Mouse (Mus musculus): Measurements from ENCODE around the gene Fam114a1. TPM values are rescaled to one million over a fixed set of nuclear protein-coding genes. Genes with fewer than 3 reads are reported as not detected.

Fam114a1 gene
- total RNA-seq, 1 experiment = 6.5 TPM

DNA sequence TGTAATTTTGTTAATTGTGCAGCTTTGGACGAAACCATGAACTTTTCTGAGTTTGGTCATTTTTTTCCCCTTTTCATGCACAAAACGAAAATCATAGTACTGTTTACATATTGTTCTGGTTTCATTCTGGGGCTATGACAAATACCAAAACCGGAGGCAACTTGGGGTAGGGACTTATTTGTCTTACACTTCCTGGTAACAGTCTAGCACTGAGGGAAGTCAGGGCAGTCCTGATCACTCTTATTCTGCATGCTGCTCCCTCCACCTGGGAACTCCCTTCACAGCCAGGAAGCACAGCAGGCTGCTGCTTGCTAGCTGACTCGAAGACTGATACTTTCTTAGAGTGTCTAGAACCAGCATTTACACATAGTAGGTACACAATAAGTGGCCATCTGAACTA is 103.4 kb downstream of the Fam114a1 start:
- TF ChIP-seq MAFK (IDR thresholded peaks at IDR 0.05; ENCODE audit: insufficient read depth, low read depth, low read length) = no peak
- no peak for TF ChIP-seq ZNF384 (IDR thresholded peaks at IDR 0.05; ENCODE audit: low read depth, low read length)
- TF ChIP-seq ZC3H11A (IDR thresholded peaks at IDR 0.05; ENCODE audit: borderline replicate concordance, low read depth, low read length) = no peak
- no peak for TF ChIP-seq CHD2 (IDR thresholded peaks at IDR 0.05; ENCODE audit: low read depth, low read length)
- TF ChIP-seq HCFC1 (IDR thresholded peaks at IDR 0.05; ENCODE audit: borderline replicate concordance, insufficient read depth, low read length) = no peak
- H3K36me3 ChIP-seq (ENCODE audit: control insufficient read depth, insufficient read depth, low read length, poor library complexity, severe bottlenecking) = no peaks in the 10 kb centered on the region
- no peak for DNase-seq (ENCODE audit: low read depth, low spot score)
- peaks cover 0 to 4% of the 10 kb centered on the region in 2 experiments; a peak in 1 of 4 replicates for H3K4me1 ChIP-seq (ENCODE audit: control insufficient read depth in 2 of 2, insufficient read depth in 2 of 2, low read length in 2 of 2, poor library complexity in 1 of 2)
- in situ Hi-C loops (cut with MboI; ENCODE audit: low sequenced_read_pairs in 2 of 2, unreplicated experiment in 2 of 2) = no loop called here
- H3K9ac ChIP-seq (ENCODE audit: insufficient read depth, low read depth, low read length, poor library complexity, severe bottlenecking) = no peak overlapping the region
- H3K9me3 ChIP-seq (ENCODE audit: control insufficient read depth, insufficient read depth, low read depth, low read length) = no peaks in the 10 kb centered on the region
- H3K27ac ChIP-seq (ENCODE audit: insufficient read depth, low read depth, low read length, poor library complexity, severe bottlenecking) = no peak overlapping the region
- H3K4me3 ChIP-seq (ENCODE audit: insufficient read depth in 1 of 2, low read depth in 1 of 2, low read length in 2 of 2, poor library complexity in 1 of 2, severe bottlenecking in 1 of 2) = no peak overlapping the region

DNA sequence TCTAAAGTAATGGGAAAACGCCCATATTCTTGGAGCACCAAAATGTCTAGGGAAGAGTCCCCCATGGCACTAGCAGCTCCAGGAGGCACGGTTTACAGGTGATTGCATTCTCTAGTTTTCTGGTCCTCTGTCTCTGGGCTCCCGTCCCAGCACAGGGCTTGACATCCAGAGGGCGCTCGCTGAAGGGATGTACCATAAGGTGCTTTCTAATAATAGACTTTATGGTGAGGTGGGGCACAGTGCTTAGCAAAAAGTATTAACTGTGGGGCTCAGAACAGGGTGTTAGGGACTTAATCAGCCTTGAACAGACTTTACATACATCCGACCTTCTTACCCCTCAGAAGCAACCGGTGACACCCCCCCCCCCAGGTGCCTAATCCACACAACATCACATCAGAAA is 104.8 kb downstream of the Fam114a1 start:
- Histone ChIP-seq H3K4me3 (ENCODE audit: insufficient read depth in 1 of 2, low read depth in 1 of 2, low read length in 2 of 2, poor library complexity in 1 of 2, severe bottlenecking in 1 of 2) (no peak overlapping the region), H3K9me3 (ENCODE audit: control insufficient read depth, insufficient read depth, low read depth, low read length) (no peaks in the 10 kb centered on the region), H3K4me1 (ENCODE audit: control insufficient read depth in 2 of 2, insufficient read depth in 2 of 2, low read length in 2 of 2, poor library complexity in 1 of 2) (peaks cover 0 to 4% of the 10 kb centered on the region in 2 experiments; a peak in 1 of 4 replicates), H3K36me3 (ENCODE audit: control insufficient read depth, insufficient read depth, low read length, poor library complexity, severe bottlenecking) (no peaks in the 10 kb centered on the region), H3K27ac (ENCODE audit: insufficient read depth, low read depth, low read length, poor library complexity, severe bottlenecking) (no peak overlapping the region), H3K9ac (ENCODE audit: insufficient read depth, low read depth, low read length, poor library complexity, severe bottlenecking) (no peak overlapping the region)
- no peak for TF ChIP-seq CHD2 (IDR thresholded peaks at IDR 0.05; ENCODE audit: low read depth, low read length)
- TF ChIP-seq MAFK (IDR thresholded peaks at IDR 0.05; ENCODE audit: insufficient read depth, low read depth, low read length) = no peak
- no peak for TF ChIP-seq ZNF384 (IDR thresholded peaks at IDR 0.05; ENCODE audit: low read depth, low read length)
- no peak for TF ChIP-seq ZC3H11A (IDR thresholded peaks at IDR 0.05; ENCODE audit: borderline replicate concordance, low read depth, low read length)
- no peak for TF ChIP-seq HCFC1 (IDR thresholded peaks at IDR 0.05; ENCODE audit: borderline replicate concordance, insufficient read depth, low read length)
- in situ Hi-C loops (cut with MboI; ENCODE audit: low sequenced_read_pairs in 2 of 2, unreplicated experiment in 2 of 2) = no loop called here
- no peak for DNase-seq (ENCODE audit: low read depth, low spot score)

DNA sequence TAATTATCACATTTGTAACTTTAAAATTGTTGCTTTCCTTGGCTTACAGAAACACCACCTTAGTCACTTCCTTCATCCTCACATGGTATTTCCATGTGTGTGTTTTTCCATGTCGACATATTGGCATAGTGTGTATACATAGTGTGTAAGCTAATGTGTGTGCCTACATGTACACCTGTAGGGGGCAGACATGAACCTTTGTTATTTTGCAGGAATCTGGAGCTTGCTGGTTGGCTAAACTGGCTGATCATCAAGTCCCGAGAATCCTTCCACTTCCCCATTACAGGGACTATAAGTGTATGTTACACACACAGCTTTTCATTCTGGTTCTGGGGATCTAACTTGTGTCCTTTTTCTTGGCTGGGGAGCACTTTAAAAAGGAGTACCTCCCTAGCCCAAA is 106.2 kb downstream of the Fam114a1 start:
- no peak for DNase-seq (ENCODE audit: low read depth, low spot score)
- no peak for TF ChIP-seq ZNF384 (IDR thresholded peaks at IDR 0.05; ENCODE audit: low read depth, low read length)
- TF ChIP-seq MAFK (IDR thresholded peaks at IDR 0.05; ENCODE audit: insufficient read depth, low read depth, low read length) = no peak
- TF ChIP-seq CHD2 (IDR thresholded peaks at IDR 0.05; ENCODE audit: low read depth, low read length) = no peak
- no peak for TF ChIP-seq HCFC1 (IDR thresholded peaks at IDR 0.05; ENCODE audit: borderline replicate concordance, insufficient read depth, low read length)
- TF ChIP-seq ZC3H11A (IDR thresholded peaks at IDR 0.05; ENCODE audit: borderline replicate concordance, low read depth, low read length) = no peak
- Histone ChIP-seq H3K4me1 (ENCODE audit: control insufficient read depth in 2 of 2, insufficient read depth in 2 of 2, low read length in 2 of 2, poor library complexity in 1 of 2) (peaks cover 0 to 4% of the 10 kb centered on the region in 2 experiments; a peak in 1 of 4 replicates), H3K4me3 (ENCODE audit: insufficient read depth in 1 of 2, low read depth in 1 of 2, low read length in 2 of 2, poor library complexity in 1 of 2, severe bottlenecking in 1 of 2) (no peak overlapping the region), H3K27ac (ENCODE audit: insufficient read depth, low read depth, low read length, poor library complexity, severe bottlenecking) (no peak overlapping the region), H3K9me3 (ENCODE audit: control insufficient read depth, insufficient read depth, low read depth, low read length) (no peaks in the 10 kb centered on the region), H3K36me3 (ENCODE audit: control insufficient read depth, insufficient read depth, low read length, poor library complexity, severe bottlenecking) (no peaks in the 10 kb centered on the region), H3K9ac (ENCODE audit: insufficient read depth, low read depth, low read length, poor library complexity, severe bottlenecking) (no peak overlapping the region)
- in situ Hi-C loops (cut with MboI; ENCODE audit: low sequenced_read_pairs in 2 of 2, unreplicated experiment in 2 of 2) = no loop called here

DNA sequence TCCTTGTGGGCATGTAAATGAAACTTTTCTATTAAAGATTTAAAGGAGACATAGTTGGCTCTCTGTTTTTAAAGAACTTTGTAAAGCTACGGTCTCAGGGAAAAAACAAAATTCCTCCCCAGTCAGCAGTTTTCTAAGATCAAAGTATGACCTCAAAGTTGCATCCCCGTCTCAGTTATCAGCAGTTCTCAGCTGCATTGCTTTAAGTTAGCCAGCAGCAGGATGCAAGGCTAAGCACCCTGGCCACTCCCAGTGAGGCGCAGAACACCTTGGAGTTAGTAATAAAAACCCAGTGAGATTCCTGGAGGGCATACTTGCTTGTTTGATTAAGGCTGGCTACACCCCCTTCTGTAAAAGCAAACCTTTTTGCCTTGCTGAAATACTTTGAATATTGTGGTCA is 106.9 kb downstream of the Fam114a1 start:
- Histone ChIP-seq H3K27ac (ENCODE audit: insufficient read depth, low read depth, low read length, poor library complexity, severe bottlenecking) (no peak overlapping the region), H3K9me3 (ENCODE audit: control insufficient read depth, insufficient read depth, low read depth, low read length) (no peaks in the 10 kb centered on the region), H3K36me3 (ENCODE audit: control insufficient read depth, insufficient read depth, low read length, poor library complexity, severe bottlenecking) (no peaks in the 10 kb centered on the region), H3K4me1 (ENCODE audit: control insufficient read depth in 2 of 2, insufficient read depth in 2 of 2, low read length in 2 of 2, poor library complexity in 1 of 2) (peaks cover 0 to 4% of the 10 kb centered on the region in 2 experiments; a peak in 1 of 4 replicates), H3K4me3 (ENCODE audit: insufficient read depth in 1 of 2, low read depth in 1 of 2, low read length in 2 of 2, poor library complexity in 1 of 2, severe bottlenecking in 1 of 2) (no peak overlapping the region), H3K9ac (ENCODE audit: insufficient read depth, low read depth, low read length, poor library complexity, severe bottlenecking) (no peak overlapping the region)
- DNase-seq (ENCODE audit: low read depth, low spot score) = no peak
- in situ Hi-C loops (cut with MboI; ENCODE audit: low sequenced_read_pairs in 2 of 2, unreplicated experiment in 2 of 2) = no loop called here
- no peak for TF ChIP-seq ZC3H11A (IDR thresholded peaks at IDR 0.05; ENCODE audit: borderline replicate concordance, low read depth, low read length)
- peak; percentile 55; the same call in 1 of the 2 replicates for TF ChIP-seq MAFK (IDR thresholded peaks at IDR 0.05; ENCODE audit: insufficient read depth, low read depth, low read length)

DNA sequence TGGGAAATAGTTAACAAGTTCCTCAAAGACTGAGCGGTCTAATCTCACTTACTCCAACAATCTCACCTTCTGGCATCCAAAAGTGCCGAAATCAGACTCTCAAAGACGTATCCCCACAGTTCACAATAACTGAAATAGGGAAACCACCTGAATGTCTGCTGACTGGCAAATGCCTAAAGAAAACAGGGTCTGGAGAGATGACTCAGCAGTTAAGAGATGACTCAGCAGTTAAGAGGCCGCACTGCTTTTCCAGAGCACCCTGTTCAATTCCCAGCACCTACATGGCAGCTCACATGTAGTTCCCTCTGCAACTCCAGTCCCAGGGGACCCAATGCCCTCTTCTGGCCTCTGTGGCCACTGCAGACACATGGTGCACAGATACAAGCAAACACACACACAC is 108.2 kb downstream of the Fam114a1 start:
- Histone ChIP-seq H3K9ac (ENCODE audit: insufficient read depth, low read depth, low read length, poor library complexity, severe bottlenecking) (no peak overlapping the region; the same call in 1 of the 2 replicates), H3K4me3 (ENCODE audit: insufficient read depth in 1 of 2, low read depth in 1 of 2, low read length in 2 of 2, poor library complexity in 1 of 2, severe bottlenecking in 1 of 2) (no peak overlapping the region), H3K27ac (ENCODE audit: insufficient read depth, low read depth, low read length, poor library complexity, severe bottlenecking) (no peak overlapping the region), H3K4me1 (ENCODE audit: control insufficient read depth in 2 of 2, insufficient read depth in 2 of 2, low read length in 2 of 2, poor library complexity in 1 of 2) (peaks cover 0 to 4% of the 10 kb centered on the region in 2 experiments; a peak in 1 of 4 replicates), H3K9me3 (ENCODE audit: control insufficient read depth, insufficient read depth, low read depth, low read length) (no peaks in the 10 kb centered on the region), H3K36me3 (ENCODE audit: control insufficient read depth, insufficient read depth, low read length, poor library complexity, severe bottlenecking) (no peaks in the 10 kb centered on the region)
- in situ Hi-C loops (cut with MboI; ENCODE audit: low sequenced_read_pairs in 2 of 2, unreplicated experiment in 2 of 2) = no loop called here
- no peak for DNase-seq (ENCODE audit: low read depth, low spot score)
- TF ChIP-seq MAFK (IDR thresholded peaks at IDR 0.05; ENCODE audit: insufficient read depth, low read depth, low read length) = peak; percentile 99
- no peak for TF ChIP-seq CHD2 (IDR thresholded peaks at IDR 0.05; ENCODE audit: low read depth, low read length)
- TF ChIP-seq ZC3H11A (IDR thresholded peaks at IDR 0.05; ENCODE audit: borderline replicate concordance, low read depth, low read length) = no peak
